Mouse (Mus musculus) stomach, embryonic 14.5 days (tissue): ENCODE results near the gene Armcx4. TPM values are rescaled to one million over a fixed set of nuclear protein-coding genes. Genes with fewer than 3 reads are reported as not detected.

ENCODE experiments used
- ATAC-seq: fragments of 200-750 bp; cut with Nextera tagmentation; 2 replicates; pipeline ENCODE4 v1.8.0; 2017; ENCODE audit warnings: low read depth, moderate TSS enrichment; ENCODE audit not compliant: insufficient number of reproducible peaks, insufficient read depth, low FRiP score
- H3K27ac ChIP-seq: fragments of 300-500 bp; sonication (generic); 2 replicates; pipeline ENCODE4 v1.5.1; 2014; ENCODE audit warnings: mild to moderate bottlenecking, low read length, moderate library complexity, mixed read lengths
- H3K27me3 ChIP-seq: fragments of 300-500 bp; sonication (generic); 2 replicates; pipeline ENCODE4 v1.6.1; 2014; ENCODE audit warnings: low read length, control low read depth, mixed read lengths; ENCODE audit not compliant: control insufficient read depth, insufficient read depth
- H3K36me3 ChIP-seq: fragments of 300-500 bp; sonication (generic); 2 replicates; pipeline ENCODE4 v1.6.1; 2014; ENCODE audit warnings: mild to moderate bottlenecking, control low read depth, low read length, moderate library complexity, mixed read lengths; ENCODE audit not compliant: control insufficient read depth, insufficient read depth
- H3K4me1 ChIP-seq: fragments of 300-500 bp; sonication (generic); 2 replicates; pipeline ENCODE4 v1.6.1; 2014; ENCODE audit warnings: low read length, control low read depth, mixed read lengths; ENCODE audit not compliant: control insufficient read depth, insufficient read depth
- H3K4me2 ChIP-seq: fragments of 300-500 bp; sonication (generic); replicated peaks from 2 replicates; pipeline ENCODE4 v1.6.1; 2014; ENCODE audit warnings: low read depth, low read length, control low read depth
- H3K4me3 ChIP-seq: fragments of 300-500 bp; sonication (generic); 2 replicates; pipeline ENCODE4 v1.5.1; 2014; ENCODE audit warnings: low read depth, low read length, control low read depth
- H3K9ac ChIP-seq: fragments of 300-500 bp; sonication (generic); replicated peaks from 2 replicates; pipeline ENCODE4 v1.6.1; 2014; ENCODE audit warnings: low read depth, mild to moderate bottlenecking, control low read depth, low read length, moderate library complexity, mixed read lengths
- H3K9me3 ChIP-seq: fragments of 300-500 bp; sonication (generic); 2 replicates; pipeline ENCODE4 v1.6.1; 2016; ENCODE audit warnings: low read depth, low read length, control low read depth; ENCODE audit not compliant: control insufficient read depth
- WGBS: fragments of 180-500 bp; shearing (Covaris S2); extraction: QIAGEN DNeasy Blood & Tissue Kit; methylation state at CpG from one replicate; pipeline ENCODE4 v1.1.7; 2014; 5-methylcytosine and 5-hydroxymethylcytosine counted together
- polyA plus RNA-seq: library from polyadenylated mRNA; unstranded; fragments of >200 nt; fragmentation: Nextera tagmentation; extraction: Ambion mirVana; gene quantifications from 2 replicates; pipeline ENCODE4 v1.2.1, GENCODE M21; 2014

Gene Armcx4
- polyA plus RNA-seq = 5.8 and 6.1 TPM in 2 replicates

- H3K9ac ChIP-seq = peak within 1 kb of the TSS; percentile 60
- H3K9me3 ChIP-seq = no peaks in the 10 kb centered on the region
- H3K4me3 ChIP-seq = peak within 1 kb of the TSS; percentile 47
- peak within 1 kb of the TSS; percentile 40 for H3K4me2 ChIP-seq
- peak; percentile 92 for ATAC-seq
- H3K27ac ChIP-seq = peak within 1 kb of the TSS; percentile 82
- 17% methylated on average over 32 of the region's 33 CpGs for WGBS
- H3K27me3 ChIP-seq = no peaks in the 10 kb centered on the region
- peaks cover 13% of the 10 kb centered on the region for H3K36me3 ChIP-seq
- H3K4me1 ChIP-seq = no peaks in the 10 kb centered on the region
Measured at GRCm38 (mm10) chrX:134686267-134686666, at the start of gene Armcx4. Gene Armcx4, plus strand, starts transcription at chrX:134686519.

GRCm38 (mm10) chrX:134641000-134641760, 45.1 kb upstream of the Armcx4 start:
- Histone ChIP-seq H3K27ac (no peak overlapping the region), H3K9ac (no peak overlapping the region), H3K4me3 (no peak overlapping the region), H3K27me3 (no peaks in the 10 kb centered on the region), H3K4me2 (no peak overlapping the region), H3K4me1 (no peaks in the 10 kb centered on the region), H3K9me3 (no peaks in the 10 kb centered on the region), H3K36me3 (no peaks in the 10 kb centered on the region)
- WGBS = 61% methylated on average over 10 of the region's 10 CpGs
- no peak for ATAC-seq

- Histone ChIP-seq H3K36me3 (no peaks in the 10 kb centered on the region), H3K27me3 (no peaks in the 10 kb centered on the region), H3K4me2 (no peak overlapping the region), H3K4me3 (no peak overlapping the region), H3K4me1 (no peaks in the 10 kb centered on the region), H3K27ac (no peak overlapping the region), H3K9me3 (no peaks in the 10 kb centered on the region), H3K9ac (no peak overlapping the region)
- 88% methylated on average over 1 of the region's 1 CpGs for WGBS
- ATAC-seq = no peak
Measured at GRCm38 (mm10) chrX:134646338-134646737, 40.0 kb upstream of the Armcx4 start.

GRCm38 (mm10) chrX:134647421-134647820, 38.9 kb upstream of the Armcx4 start:
- H3K27ac ChIP-seq = peak overlapping the region; percentile 39; the same call in 1 of the 2 replicates
- no peaks in the 10 kb centered on the region for H3K9me3 ChIP-seq
- H3K27me3 ChIP-seq = no peaks in the 10 kb centered on the region
- 58% methylated on average over 7 of the region's 8 CpGs for WGBS
- no peak for ATAC-seq
- H3K9ac ChIP-seq = no peak overlapping the region
- H3K36me3 ChIP-seq = no peaks in the 10 kb centered on the region
- no peak overlapping the region for H3K4me3 ChIP-seq
- no peak overlapping the region for H3K4me2 ChIP-seq
- no peaks in the 10 kb centered on the region for H3K4me1 ChIP-seq

GRCm38 (mm10) chrX:134648031-134648692, 38.2 kb upstream of the Armcx4 start:
- 23% methylated on average over 11 of the region's 11 CpGs for WGBS
- H3K9me3 ChIP-seq = no peaks in the 10 kb centered on the region
- H3K4me1 ChIP-seq = no peaks in the 10 kb centered on the region
- no peak overlapping the region for H3K4me2 ChIP-seq
- H3K4me3 ChIP-seq = no peak overlapping the region
- peak; percentile 72; the same call in 1 of the 2 replicates for ATAC-seq
- H3K9ac ChIP-seq = no peak overlapping the region
- no peak overlapping the region for H3K27ac ChIP-seq
- no peaks in the 10 kb centered on the region for H3K36me3 ChIP-seq
- no peaks in the 10 kb centered on the region for H3K27me3 ChIP-seq

GRCm38 (mm10) chrX:134652061-134652460, 34.3 kb upstream of the Armcx4 start:
- H3K27ac ChIP-seq = no peak overlapping the region
- ATAC-seq = no peak
- no peaks in the 10 kb centered on the region for H3K36me3 ChIP-seq

GRCm38 (mm10) chrX:134661586-134661985, 24.7 kb upstream of the Armcx4 start:
- H3K9me3 ChIP-seq = no peaks in the 10 kb centered on the region
- H3K9ac ChIP-seq = no peak overlapping the region
- H3K4me3 ChIP-seq = no peak overlapping the region
- no peaks in the 10 kb centered on the region for H3K27me3 ChIP-seq
- no peaks in the 10 kb centered on the region for H3K36me3 ChIP-seq
- no peaks in the 10 kb centered on the region for H3K4me1 ChIP-seq
- H3K4me2 ChIP-seq = no peak overlapping the region
- WGBS = 74% methylated on average over 5 of the region's 5 CpGs
- no peak overlapping the region for H3K27ac ChIP-seq
- no peak for ATAC-seq

More at GRCm38 (mm10) chrX:134652061-134652460, 34.3 kb upstream of the Armcx4 start:
- Histone ChIP-seq H3K9ac (no peak overlapping the region), H3K9me3 (no peaks in the 10 kb centered on the region), H3K27me3 (no peaks in the 10 kb centered on the region), H3K4me3 (no peak overlapping the region), H3K4me2 (no peak overlapping the region), H3K4me1 (no peaks in the 10 kb centered on the region)
- 73% methylated on average over 1 of the region's 1 CpGs for WGBS

- Histone ChIP-seq H3K4me2 (no peak overlapping the region), H3K4me1 (no peaks in the 10 kb centered on the region), H3K9ac (no peak overlapping the region), H3K36me3 (no peaks in the 10 kb centered on the region), H3K9me3 (no peaks in the 10 kb centered on the region), H3K27me3 (no peaks in the 10 kb centered on the region), H3K4me3 (no peak overlapping the region), H3K27ac (no peak overlapping the region)
- WGBS = 52% methylated on average over 5 of the region's 5 CpGs
- ATAC-seq = no peak
Measured at GRCm38 (mm10) chrX:134675022-134675421, 11.3 kb upstream of the Armcx4 start.
